Mouse (Mus musculus) layer of hippocampus, adult 8-10 months (tissue): ENCODE data around the gene Med1. TPM values are rescaled to one million over a fixed set of nuclear protein-coding genes. Genes with fewer than 3 reads are reported as not detected.

Experiments
- DNase-seq, 2 experiments: peaks; one replicate each; pipeline ENCODE4 v3.0.0; 2022; ENCODE audit warnings: low spot score in 2 of 2
- microRNA-seq, 2 experiments: library from miRNA; unstranded; fragments of <30 nt; microRNA quantifications; one replicate each; pipeline ENCODE4 v1.2.0; 2022
- total RNA-seq, 4 experiments: library from RNA; stranded (reverse); gene quantifications; 2 replicates each; pipeline ENCODE4 v1.2.4; 2022

The Med1 gene
- total RNA-seq, 4 experiments from 2014 or later = 42.9 to 57.7 (median 49.4) TPM

DNA sequence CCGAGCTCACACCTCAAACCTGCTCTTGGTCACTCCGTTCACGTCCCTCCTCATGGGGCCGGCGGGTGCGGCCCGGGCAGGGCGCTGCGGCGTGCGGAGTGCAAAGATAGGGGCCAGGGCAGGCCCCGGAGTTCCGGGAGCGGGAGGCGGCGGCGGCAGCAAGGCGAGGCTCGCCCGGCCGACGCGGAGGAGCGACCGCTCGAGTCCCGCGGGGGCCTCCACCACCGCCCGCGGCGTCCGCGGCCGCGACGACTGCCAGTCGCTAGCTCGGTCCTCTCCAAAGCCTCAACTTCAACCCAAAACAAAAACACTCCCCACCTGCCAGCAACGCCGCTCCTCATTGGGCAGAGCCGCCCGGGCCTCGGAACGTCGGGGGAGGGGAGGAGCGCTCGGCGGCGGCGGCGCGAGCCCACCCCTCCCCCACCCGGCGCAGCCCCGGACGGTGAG is 43.8 kb downstream of the Med1 start:
- peak; percentile 87 to 91 for DNase-seq

DNA sequence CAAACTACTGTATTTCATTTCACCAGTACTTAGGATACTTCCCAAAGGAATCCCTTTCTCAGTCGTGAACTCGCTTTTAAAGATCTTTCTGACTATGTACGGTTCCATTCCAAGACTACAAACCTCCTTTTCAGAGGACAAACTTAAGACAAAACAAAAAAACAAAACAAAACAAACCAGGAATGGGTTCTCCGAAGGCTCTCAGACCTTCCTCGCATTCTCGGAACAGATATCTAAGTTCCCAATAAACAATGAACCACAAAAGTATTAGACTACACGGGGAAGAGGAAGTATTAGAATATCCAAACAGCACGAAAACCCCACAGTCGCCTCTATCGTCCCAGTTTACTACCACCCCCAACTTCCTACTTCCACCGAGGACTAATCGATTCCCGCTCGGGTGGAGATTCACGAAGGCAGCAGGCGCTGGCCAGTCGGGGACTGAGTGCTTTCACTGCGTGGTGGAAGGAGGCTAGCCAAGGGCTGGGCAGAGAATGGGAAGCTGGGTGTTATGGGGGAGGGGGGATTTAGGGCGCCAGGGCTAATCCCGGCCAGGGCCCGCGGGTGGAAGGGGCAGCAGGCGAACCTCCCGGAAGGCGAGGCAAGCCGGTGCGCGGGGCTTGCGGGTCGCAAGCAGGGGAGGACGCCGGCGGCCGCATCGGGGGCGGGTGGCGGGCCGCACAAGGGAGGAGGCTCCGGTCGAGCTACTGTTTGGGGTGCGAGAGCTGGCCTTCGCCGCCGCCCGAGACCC is 44.4 kb downstream of the Med1 start:
- peak in 1 of 2 experiments; percentile 13 for DNase-seq

DNA sequence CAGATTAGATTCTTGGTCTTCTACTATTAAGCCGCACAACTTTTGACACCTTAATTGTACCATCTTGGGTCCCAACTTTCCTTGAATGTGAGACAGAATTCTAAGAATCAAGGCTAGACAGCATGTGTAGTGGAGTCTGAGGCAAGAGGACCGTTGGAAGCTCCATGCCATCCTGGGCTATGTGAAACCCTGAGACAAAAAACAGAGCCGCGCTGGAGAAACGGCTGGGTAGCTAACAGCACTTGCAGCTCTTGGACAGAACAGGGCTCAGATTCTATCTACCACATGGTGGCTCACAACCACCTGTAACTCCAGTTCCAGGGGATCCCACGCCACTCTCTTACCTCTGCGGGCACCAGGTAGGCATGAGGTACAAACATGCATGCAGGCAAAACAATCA is 47.2 kb downstream of the Med1 start:
- no peak for DNase-seq

DNA sequence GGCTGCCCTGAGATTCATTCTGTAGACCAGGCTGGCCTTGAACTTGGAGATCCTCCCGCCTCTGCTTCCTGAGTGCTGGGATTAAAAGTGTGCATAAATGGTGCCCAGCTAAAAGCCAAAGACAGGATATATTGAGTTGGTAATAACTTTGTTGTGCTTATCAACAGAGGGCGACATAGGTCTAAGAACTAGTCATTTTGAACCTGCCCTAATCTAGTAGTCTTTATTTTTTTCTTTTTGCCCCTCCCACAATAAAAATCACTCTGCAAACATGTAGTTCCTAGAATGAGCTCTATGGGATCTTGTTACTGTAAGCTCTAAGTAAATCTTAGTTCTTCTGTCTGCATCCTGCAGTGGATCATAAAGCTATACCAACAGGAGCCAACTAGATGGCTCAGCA is 50.5 kb downstream of the Med1 start:
- DNase-seq = no peak

DNA sequence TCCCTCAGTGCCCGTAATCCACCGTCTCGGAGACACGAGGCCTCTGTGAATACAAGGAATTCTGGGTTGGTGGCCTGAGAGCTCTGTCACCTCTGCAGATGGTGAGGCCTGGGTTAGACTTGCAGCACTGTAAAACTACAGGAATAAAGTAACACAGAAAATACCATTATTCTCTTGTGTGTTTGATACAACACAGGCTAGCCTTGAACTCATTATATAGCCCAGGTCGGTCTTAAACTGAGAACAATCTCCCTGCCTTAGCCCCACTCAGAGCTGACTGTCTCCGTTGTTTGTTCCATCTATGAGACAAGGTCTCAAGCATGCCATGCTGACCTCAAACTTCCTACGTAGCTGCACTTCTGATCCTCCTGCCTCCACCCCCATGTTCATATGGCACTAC is 54.2 kb downstream of the Med1 start:
- DNase-seq = no peak

DNA sequence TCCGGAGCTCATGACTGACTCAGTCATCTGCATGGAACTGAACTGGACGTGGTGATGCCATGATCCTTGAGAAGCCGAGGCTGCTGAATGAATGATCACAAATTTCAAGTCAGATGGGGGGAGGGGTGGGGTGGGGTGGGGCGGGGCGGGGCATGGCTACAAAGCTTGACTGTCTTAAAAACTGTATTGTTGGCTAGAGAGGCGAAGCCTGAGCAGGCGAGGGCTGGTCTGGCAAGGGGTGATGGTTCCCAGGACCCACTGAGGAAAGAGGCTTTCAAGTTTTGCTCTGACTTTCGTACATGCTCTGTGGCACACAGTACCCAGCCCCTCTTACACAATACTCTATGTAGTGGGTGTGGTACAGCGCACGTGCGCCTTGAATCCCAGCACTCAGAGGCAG is 55.3 kb downstream of the Med1 start:
- no peak for DNase-seq

DNA sequence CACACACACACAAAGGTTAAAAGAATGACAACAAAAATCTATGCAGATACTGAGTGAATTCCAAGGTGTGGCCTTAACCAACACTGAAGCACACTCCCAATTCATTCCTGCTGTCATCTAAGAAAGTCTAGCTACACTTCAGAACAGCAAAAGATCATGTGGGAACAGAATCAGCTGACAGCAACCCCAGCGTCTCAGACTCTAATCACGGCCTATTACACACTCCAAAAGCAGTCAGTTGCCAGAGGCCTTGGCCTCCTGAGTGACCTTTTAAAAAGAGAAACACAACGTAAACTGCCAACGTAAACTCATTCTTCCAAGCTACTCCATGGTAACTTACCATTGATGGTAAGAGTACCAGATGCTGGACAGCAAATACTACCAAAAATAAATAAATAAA is 58.1 kb downstream of the Med1 start:
- DNase-seq = no peak

DNA sequence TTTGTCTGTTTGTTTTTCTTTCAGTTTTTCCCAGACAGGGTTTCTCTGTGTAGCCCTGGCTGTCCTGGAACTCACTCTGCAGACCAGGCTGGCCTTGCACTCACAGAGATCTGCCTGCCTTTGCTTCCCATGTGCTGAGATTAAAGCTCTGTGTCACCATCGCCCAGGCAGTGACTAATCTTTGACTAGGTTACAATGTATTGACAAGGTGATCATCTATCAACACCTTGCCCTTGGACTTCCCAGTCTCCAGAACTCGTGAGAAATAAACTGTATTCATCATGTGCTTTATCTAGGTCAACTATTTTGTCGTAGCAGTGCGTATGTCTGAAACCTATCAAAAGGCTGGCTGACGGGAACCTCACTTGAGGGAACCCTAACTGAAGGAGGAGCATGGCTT is 69.7 kb downstream of the Med1 start:
- DNase-seq = no peak

DNA sequence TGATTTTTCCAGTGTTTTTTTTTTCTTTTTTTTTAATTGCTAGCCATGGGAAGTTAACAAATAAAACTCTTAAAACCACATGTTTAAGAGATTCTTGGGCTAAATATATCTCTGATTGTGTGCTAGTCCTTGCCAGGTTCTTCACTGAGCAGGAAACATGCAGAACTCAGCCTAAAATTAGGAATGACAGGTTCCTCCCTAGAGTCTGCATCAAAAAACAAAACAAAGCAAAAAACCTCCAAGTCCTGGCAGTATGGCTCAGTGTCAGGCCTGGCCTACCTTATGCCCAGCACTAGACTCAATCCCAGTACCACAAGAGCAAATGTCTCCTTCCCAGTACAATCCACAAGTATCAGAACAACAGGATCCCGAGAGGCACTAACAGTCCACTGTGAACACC is 78.7 kb downstream of the Med1 start:
- no peak for DNase-seq

DNA sequence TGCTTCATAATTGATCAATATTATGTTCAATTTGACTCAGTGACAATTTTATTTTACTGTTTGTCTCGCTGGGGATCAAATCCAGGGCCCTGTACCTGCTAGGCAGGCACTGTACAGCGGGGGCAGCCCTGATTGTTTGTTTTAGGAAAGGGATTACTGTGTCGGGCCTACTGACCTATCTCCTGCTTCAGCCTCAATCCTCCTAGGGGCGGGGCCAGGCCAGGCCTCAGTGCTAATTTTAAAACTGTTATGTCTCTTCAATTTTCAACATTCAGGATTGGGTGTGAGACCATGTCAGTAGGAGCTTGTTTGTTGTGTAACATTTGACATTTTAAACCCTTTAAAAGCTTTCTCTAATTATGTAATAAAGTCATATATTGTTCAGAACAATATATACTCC is 79.6 kb downstream of the Med1 start:
- DNase-seq = no peak

DNA sequence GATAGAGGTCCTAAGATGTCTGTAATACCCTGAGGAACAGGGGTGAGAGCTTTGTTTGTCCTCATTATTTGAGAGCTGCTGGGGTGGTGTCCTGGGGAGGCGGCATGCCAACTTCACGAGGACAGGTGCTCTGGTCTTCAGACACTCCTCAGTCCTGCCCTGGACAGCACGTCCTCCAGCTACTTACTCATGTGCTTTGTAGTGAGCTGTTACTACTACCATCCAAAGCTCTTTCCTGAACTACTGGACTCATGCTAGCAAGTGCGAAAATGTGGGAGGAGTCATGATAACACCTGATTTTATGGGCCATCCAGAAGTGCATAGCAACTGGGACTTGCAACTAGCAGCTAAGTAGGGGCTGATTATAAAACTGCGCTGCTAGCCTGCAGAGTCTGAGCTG is 83.4 kb downstream of the Med1 start:
- DNase-seq = no peak

Small RNA genes lying within 50 kb of the gene (microRNA-seq; reads per million reads assigned to microRNA genes)
- 0 reads per million in 2 experiments for gene Gm27399

Other genes starting within 250 kb of the Med1 start
- 10 to 100 TPM; 18.0 to 21.1 (median 19.8) TPM for gene Plxdc1, start 206.8 kb downstream of the Med1 start, total RNA-seq
- 1 to 10 TPM in 3 of 4 experiments, under 1 TPM in 1; 0.59 to 1.5 (median 1.3) TPM for gene Arl5c, start 197.1 kb downstream of the Med1 start, total RNA-seq
- 100 to 1,000 TPM; 123 to 145 (median 134) TPM for gene Cacnb1, start 170.3 kb downstream of the Med1 start, total RNA-seq
- gene Rpl19, start 166.6 kb downstream of the Med1 start, total RNA-seq = 100 to 1,000 TPM; 520 to 711 (median 600) TPM
- 10 to 100 TPM; 47.7 to 56.4 (median 52.4) TPM for gene Stac2, start 139.8 kb downstream of the Med1 start, total RNA-seq
- gene Fbxl20, start 42.9 kb downstream of the Med1 start, total RNA-seq = 10 to 100 TPM; 35.0 to 49.9 (median 41.5) TPM
- 10 to 100 TPM; 38.8 to 43.5 (median 42.3) TPM for gene Cdk12, start 9.8 kb upstream of the Med1 start, total RNA-seq
- gene Neurod2, start 136.4 kb upstream of the Med1 start, total RNA-seq = 100 to 1,000 TPM; 124 to 133 (median 129) TPM
- 10 to 100 TPM; 52.5 to 55.9 (median 53.3) TPM for gene Ppp1r1b, start 155.1 kb upstream of the Med1 start, total RNA-seq
- gene Stard3, start 165.1 kb upstream of the Med1 start, total RNA-seq = 10 to 100 TPM; 35.5 to 41.0 (median 36.5) TPM
- 10 to 100 TPM in 2 of 4 experiments, 1 to 10 TPM in 2; 1.2 to 15.3 (median 8.3) TPM for gene Tcap, start 190.5 kb upstream of the Med1 start, total RNA-seq
- 1 to 10 TPM in 2 of 4 experiments, under 1 TPM in 1, not detected in 1; 0.37 to 1.5 (median 1.3) TPM for gene Pnmt, start 193.2 kb upstream of the Med1 start, total RNA-seq
- 10 to 100 TPM in 2 of 4 experiments, 1 to 10 TPM in 2; 8.7 to 11.7 (median 9.6) TPM for gene Pgap3, start 207.2 kb upstream of the Med1 start, total RNA-seq
- 1 to 10 TPM; 2.1 to 3.5 (median 2.9) TPM for gene Erbb2, start 219.2 kb upstream of the Med1 start, total RNA-seq
- gene Mien1, start 245.7 kb upstream of the Med1 start, total RNA-seq = 10 to 100 TPM; 83.9 to 93.8 (median 89.8) TPM